Mouse (Mus musculus): Measurements from ENCODE around the gene 1700001C02Rik.

Gene 1700001C02Rik

DNA sequence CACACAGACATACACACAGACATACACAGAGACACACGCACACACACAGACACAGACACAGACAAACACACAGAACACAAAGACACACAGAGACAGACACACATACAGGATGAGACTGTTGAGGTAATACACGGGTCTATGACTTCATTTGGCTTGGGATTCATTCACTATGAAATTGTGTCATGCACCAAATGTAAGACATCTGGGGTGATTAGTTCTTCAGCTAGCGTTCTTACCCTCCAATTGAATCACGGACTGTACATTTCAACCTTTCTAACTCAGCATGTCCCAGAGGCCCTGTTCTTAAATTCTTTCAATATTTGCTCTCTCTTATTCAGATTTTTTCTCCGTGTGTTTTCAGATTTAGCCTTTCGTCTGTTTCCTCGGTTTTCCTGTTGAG is 28.8 kb downstream of the 1700001C02Rik start:
- no peak for DNase-seq (ENCODE audit: low spot score in 2 of 2)

DNA sequence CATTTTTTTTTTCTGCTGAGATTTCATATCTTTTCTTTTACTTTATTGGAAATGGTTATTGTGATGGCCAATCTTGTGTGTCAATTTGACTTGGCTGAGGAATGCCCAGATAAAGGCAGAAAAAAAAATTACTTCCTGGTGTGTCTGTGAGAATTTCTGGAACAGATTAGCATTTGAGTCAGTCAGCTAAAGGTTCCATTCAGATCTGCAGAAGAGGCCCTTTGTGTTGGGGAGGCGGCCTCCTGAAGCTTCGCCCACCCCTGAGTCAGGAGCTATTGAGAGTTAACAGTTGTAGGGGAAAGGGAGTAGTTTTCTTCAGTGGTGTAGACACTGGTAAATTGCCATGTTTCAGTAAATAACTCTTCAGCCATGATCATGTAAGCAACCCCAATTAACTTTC is 29.4 kb downstream of the 1700001C02Rik start:
- DNase-seq (ENCODE audit: low spot score in 2 of 2), result no peak

DNA sequence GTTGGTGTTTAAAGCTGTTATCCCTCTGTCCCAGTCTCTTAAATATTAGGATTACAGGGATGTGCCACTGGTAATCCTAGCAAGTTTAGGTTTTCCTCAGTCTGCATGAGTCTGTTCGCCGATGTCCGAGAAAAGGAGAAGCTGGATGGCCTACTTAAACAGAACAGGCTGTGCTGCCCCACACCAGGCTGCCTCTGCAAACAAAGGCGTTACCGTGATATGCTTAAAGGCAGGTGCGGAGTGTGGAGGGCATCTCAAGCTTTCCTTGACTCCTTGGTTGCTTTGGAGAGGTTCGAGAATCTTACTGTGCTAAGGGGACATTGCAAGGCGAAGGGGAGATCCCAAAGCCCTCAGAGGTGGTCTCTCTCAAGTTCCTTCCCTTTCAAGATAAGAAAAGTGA is 31.0 kb downstream of the 1700001C02Rik start:
- DNase-seq (ENCODE audit: low spot score in 2 of 2), result no peak

DNA sequence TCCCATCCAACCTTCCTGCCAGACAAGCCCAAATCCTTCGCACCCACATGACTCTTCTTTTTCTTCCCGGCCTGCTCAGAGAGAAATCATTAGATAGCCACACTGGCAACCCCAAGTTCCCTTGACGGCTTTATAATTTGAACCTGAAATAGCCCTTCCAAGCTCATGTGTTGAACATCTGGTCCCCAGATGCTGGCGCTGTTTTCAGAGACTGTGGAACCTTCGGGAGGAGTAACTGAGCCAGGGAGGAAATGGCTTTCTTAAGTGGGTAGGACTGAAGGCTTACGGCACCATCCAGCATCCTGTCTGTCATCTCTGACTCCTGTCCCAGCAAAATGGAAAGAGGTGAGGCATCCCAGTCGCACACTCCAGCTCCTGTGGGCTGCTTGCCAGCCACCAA is 31.5 kb downstream of the 1700001C02Rik start:
- DNase-seq (ENCODE audit: low spot score in 2 of 2), result no peak

DNA sequence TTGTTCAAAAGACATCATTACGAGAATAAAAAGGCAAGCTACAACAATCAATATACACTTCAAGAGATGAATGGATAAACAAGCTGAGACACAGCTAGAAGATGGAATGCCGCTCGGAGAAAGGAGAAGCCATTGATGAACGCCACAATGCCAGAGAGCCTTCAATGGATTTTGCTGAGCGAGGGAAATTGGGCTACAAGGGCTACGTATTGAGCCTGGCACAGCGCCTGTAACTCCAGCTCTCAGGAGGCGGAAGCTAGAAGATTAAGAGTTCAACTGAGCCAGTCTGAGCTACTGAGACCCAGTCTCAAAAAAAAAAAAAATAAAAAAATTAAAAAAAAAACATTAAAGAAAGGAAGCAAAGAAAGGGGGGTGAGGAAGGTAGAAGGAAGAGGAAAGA is 47.3 kb downstream of the 1700001C02Rik start:
- DNase-seq (ENCODE audit: low spot score in 2 of 2), result no peak

DNA sequence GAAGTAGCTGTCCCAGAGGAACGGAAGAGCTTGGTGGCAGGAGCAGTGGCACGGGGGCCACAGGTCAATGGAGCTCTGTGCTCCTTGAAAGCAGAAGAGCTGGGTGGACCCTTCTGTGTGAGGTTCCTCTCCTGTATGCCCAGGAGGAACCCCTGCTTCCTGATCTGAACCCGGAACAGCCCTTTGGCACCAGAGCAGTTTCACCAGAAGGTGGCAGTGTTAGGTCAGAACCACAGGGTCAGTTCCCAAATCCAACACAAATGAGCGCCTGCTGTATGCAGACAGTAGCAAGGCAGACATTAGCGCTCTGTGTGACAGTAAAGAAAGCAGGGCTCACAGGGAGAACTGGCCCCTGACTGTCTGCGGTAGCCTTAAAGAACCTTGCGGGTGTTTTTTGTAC is 50.5 kb downstream of the 1700001C02Rik start:
- DNase-seq (ENCODE audit: low spot score in 2 of 2), result peak; percentile 7 to 50

DNA sequence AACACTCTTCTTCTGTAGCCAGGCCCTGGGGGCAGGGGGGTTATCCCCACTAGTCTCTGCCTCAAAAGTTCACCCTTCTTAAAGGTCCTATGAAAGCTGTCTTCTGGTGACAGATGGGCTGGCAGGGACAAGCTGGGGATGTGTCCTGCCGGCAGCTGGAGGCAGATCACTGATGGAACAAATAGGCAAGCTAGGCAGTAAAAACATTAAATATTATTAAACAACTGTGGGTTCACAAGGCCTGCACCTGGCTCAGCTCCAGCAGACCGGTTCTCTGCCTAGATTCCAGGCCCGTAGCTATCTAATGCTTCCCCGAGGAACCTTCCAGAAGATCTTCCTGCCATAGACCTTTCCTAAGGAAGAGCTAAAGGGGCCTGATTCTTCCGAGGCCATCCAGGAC is 52.3 kb downstream of the 1700001C02Rik start:
- no peak for DNase-seq (ENCODE audit: low spot score in 2 of 2)

DNA sequence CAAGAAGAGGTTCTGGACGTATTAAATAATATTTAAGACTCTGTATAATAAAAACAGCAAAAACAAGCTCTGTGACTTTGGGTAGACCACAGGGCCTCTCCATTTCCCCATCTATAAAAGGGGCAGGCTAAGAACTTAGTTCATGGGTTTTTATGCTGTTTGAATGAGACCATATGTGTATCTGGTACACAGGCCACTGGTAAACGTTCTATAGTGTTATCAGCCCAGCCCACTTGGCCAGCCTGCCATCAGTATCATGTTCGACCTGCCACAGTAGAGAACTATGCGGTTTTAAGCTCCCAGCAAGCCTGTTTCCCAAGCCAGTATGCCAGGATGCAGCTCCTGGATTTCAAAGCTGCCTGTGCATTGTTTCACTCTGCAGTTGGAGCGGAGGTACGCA is 52.7 kb downstream of the 1700001C02Rik start:
- DNase-seq (ENCODE audit: low spot score in 2 of 2), result no peak

DNA sequence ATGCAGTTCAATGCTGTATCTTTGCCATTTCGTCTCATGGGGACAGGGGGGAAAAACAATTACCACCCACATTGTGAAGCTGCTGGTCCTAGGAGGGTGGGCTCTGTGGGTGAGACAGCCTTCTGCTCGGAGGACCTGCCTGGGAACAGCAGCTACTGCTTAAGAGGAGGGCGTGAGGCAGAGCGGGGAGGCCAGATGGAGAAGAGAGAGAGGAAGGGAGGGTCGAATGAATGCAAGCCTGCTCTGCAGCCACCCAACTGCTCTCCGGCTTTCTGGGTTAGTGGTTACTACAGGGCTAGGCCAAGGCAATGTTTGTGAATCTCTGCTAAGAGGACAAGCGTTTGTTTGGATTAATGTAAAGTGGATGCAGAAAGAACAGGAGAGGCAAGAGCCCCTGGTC is 53.6 kb downstream of the 1700001C02Rik start:
- no peak for DNase-seq (ENCODE audit: low spot score in 2 of 2)

DNA sequence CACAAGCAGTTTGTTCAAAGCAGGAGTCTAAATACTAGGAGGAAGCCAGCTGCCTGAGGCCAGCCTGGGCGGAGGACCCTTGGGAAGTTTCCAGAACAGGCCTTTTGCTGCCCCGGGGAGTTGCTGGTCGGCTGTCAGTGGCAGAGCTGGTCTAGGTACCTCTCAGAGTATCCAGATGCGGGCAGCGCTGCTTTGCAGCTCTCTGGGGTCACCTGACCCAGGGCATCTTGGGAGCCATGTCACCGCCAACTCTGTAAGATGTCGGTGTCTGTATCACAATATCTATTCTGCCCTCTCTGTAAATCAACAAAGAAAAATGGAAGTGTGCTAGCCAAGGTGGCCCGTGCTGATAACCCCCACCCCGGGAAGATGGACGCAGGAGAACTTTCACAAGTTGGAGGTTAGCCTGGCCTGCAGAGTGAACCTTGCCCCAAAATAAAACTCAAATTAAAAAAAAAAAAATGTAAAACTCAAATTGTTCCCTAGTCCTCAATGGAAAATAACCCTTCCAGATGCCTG is 54.4 kb downstream of the 1700001C02Rik start:
- DNase-seq (ENCODE audit: low spot score in 2 of 2), result no peak

DNA sequence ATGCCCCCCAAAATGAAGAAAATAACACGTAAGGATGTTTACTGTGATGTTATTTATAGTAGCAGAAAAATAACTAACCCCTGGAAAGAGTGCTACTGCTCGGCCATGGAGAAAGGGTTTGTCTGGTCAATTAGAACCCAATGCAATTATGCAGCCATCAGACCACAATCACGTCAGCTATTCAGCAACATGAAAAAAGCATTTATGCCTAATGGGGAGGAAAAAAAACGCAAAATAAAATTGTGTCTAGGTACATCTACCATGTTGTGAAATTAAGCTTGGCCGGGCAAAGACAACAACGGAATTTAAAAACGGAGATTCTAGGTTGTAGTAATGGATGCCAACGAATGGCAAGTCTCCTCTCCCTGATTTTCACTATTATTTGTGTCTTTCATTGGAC is 56.6 kb downstream of the 1700001C02Rik start:
- no peak for DNase-seq (ENCODE audit: low spot score in 2 of 2)

DNA sequence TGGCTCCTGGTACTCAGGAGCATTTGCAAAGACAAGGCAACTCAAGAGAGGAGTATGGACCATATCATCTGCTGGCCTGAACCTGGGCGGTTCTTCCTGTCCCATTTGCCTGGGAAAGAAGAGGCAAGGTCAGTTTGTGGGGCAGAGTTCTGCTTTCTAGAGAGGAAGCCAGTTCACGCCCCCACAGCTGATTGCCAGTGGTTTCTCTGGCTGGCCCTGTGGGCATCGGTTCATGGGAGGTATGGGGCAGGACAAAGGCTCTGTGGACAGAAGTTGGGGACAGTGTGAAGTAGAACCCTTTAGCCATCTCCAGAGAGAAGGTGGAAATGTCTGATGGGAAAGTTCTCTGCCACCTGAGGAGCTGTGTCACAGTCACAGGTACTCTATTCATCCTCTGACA is 57.3 kb downstream of the 1700001C02Rik start:
- DNase-seq (ENCODE audit: low spot score in 2 of 2), result no peak

DNA sequence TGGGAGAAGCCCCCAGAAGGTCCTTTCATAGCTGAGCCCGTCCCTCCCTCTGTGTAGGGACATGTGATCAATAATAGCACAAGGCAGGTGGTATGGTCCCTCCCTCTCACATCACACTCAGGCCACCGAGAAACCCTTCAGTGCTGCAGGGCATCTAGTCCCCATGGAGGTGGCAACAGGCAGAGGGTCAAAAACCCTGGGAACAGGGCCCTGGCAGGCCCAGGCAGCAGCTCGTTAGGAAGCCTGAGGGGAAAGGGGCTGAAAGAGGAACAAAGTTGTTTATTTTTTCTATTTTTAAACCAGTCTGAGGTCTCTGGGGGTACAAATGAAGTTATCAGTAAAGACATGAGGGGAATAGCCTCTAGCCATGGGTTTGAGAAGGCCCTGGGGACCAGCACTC is 58.4 kb downstream of the 1700001C02Rik start:
- DNase-seq (ENCODE audit: low spot score in 2 of 2), result no peak

DNA sequence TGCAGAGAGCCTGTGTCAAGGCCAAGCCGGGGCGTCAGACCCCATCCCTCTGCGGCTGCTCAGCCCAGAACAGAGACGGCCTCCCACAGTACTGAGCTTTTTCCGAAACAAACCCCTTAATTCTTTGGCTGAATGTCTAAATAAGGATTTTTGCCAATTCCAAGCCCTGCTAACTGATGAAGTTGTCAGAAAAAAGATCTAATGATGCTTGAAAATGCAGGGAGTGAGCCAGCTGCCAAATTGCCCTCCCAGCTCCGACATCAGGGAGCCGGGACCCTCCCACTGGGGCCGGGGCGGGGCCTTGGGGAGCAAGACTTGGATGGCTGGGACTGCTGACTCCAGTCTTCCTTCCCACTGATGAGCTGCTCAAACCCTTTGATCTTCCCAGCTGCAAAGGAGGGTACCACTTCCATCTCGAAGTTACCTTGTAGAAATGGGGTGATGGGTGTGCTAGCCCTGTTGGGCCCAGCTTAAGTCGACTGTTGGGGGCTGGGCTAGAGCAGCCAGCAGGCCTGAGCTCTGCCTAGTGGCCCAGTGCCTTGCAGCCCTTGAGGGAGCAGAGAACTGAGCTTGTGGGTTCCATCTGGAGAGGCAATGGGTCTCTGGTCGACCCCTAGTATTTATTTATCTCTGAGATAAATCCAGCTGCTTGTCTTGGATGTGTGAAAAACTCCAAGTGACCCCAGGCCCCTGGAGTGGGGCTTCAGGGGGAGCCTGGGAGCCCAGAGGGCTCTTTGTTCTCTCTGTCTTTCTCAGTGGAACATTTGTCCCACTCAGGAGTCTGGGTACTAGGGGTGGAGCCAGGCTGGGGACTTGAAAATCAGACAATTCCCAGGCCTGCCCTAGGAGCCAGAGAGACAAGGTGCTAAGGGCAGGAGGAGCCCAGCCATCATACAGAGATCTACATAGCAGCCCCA is 60.3 kb downstream of the 1700001C02Rik start:
- DNase-seq (ENCODE audit: low spot score in 2 of 2), result no peak

DNA sequence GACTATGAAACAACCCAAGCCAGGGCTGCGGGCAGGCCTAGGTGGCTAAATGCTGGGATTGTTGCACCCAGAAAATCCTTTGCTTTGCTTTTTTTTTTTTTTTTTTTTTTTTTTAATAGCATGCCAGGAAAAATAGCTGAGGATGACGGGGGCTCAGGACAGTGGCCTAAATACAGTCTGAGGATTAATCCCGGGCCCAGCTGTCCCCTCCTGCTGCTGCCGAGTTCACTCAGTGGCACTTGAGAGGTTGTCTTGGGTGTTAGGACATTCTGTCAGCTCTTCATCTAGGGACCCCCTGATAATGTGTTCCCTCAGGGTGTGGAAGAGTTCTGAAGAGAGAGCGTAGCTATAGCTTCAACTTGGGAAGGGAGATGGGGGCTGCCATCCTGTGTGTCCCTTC is 61.3 kb downstream of the 1700001C02Rik start:
- DNase-seq (ENCODE audit: low spot score in 2 of 2), result no peak

DNA sequence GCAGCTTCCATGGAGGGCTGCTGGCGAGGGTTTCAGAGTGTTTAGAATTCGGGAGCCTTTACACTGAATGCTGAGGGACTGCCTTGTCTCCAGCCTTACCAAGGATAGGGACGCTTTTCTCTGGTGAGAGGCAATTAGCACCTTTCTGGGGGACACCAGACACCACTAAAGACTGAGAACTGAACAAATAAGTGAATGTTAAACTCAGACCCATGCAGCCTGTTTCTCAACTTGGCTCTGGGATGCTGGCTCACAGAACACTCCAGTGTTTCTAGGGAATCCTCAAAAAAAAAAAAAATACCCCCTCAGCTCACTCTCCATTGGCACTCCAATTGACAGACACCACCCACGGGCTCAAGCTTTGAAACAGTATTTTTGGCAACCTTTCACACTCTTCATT is 63.1 kb downstream of the 1700001C02Rik start:
- DNase-seq (ENCODE audit: low spot score in 2 of 2), result no peak
